Mouse (Mus musculus) bone marrow, adult 2 months (tissue): ENCODE data around the gene Dio1.

Experiments
- CTCF ChIP-seq: fragments of 200-500 bp; IDR thresholded peaks from 2 replicates; pipeline ENCODE4 v1.5.1; 2011; ENCODE audit warnings: low read length, control low read depth; ENCODE audit not compliant: control insufficient read depth, insufficient read depth
- POLR2A ChIP-seq: fragments of 200-500 bp; IDR thresholded peaks from 2 replicates; pipeline ENCODE4 v1.6.1; 2011; ENCODE audit warnings: low read depth, mild to moderate bottlenecking, control low read depth, low read length, borderline replicate concordance; ENCODE audit not compliant: control insufficient read depth

GRCm38 (mm10) chr4:107299779-107300340 is 7.1 kb downstream of the Dio1 start:
- TF ChIP-seq CTCF (no peak), POLR2A (no peak)
